Mouse (Mus musculus) naive thymus-derived CD4-positive, alpha-beta T cell, adult 5 months (primary cell): Measurements from ENCODE around the gene Traf4. TPM values are rescaled to one million over a fixed set of nuclear protein-coding genes. Genes with fewer than 3 reads are reported as not detected.

Experiments
- polyA plus RNA-seq: library from polyadenylated mRNA; unstranded; fragments of 100-300 nt; shearing (Covaris generic); gene quantifications from one replicate; pipeline ENCODE4 v1.2.1, GENCODE M21; 2017

Gene Traf4
- polyA plus RNA-seq = 92.9 TPM

DNA sequence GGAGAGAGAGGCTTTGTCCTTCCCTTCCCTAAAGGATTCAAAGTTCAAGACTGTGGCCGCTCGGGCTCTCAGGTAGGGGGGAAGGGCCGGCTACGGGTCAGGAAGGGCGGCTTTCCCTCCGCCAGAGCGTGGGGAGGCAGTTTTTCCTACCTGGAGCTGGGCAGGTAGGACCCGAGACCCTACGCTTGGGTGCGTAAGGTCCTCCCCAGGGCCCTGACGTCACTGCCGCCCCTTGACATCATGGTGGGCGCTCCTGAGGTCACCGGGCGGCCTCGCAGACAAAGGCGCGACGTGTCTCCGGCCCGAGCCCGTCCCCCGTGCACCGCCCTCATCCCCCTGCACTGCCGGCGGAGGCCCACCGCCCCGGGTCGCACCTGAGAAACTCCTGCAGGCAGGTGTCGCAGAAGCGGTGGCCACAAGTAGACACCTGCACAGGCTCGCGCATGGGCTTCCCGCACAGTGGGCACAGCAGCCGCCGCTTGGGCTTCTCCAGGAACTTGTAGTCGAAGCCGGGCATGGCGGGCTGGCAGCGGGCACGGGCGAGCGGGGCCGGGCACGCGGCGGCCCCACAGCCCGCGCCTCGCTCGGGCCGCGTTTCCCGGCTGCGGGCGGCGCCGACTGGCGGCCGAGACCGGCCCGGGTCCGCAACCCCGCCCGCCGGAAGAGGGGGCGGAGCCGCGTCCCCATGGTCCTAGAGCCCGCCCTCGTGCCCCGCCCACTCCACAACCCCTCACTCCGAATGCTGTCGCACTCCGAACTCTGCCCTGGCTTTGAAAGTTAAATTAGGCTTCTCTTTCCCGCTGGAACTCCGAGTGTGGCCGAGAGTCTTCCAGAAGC is at the start of gene Traf4:
Traf4 (minus strand) TSS at position 666 of the 837 bp plus-strand sequence.

DNA sequence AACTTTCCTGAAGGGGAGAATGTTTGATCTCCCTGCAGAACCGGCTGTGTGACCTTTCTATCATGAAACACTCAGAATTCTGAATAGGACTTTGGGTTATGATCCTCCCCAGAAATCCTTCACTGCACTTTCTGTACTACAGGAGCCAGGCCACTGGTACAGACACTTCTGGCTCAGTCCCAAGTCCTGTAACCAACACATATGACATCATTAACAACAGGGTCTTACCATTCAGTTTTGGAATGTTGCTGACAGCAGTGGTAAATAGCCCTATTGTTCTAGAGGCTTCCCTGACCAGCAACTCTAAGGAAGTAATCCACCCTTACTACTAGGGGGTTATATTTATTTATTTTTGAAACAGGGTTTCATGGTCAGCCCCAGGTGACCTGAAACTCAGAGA is 27.7 kb upstream of the Traf4 start, which contains the start of gene Proca1:
Proca1 (plus strand) TSS at position 280 of the 400 bp plus-strand sequence.

DNA sequence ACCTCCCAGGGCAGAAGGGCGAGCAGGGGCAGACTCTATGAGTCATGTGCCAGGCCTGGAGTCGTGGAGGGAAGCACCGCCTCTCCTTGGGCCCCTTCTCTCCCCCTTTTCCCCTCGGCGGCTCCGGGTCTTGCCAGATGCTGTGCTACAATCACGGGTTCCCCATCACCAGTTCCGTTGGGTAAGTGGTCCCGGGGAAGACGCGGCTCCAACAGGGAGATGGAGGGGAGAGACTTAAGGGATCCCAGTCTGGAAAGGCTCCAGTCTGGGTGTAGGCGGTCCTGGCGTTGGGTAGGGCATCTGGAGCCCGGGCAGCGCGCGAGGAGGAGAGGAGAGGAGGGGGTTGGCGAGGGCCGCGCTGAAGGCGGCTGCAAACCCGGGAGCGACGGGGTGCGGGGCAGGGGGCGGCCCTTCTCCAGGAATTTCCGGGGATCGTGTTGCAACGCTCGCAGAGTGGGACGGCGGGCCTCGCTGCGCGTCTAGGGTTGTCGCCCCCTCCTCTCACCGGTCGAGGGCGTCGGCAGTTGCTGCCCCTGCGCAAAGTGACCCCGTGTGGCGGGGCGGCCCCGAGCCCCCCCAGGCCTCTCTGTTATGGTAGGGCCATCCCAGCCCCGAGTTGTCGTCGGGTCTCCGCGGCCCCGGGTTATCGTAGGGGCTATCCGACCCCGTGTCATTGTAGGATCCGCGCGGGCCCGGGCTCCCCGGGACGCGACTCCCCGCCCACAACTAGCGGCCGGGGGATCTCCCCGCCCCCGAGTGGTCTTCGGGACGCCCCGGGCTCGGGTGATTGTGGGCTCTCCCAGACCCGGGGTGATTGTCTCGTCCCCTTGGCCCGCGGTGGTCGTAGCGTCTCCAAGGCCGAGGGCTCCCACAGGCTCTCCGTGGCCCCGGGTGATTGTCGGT is 23.2 kb upstream of the Traf4 start, which contains the start of gene Rab34:
Rab34 (plus strand) TSS at position 100 of the 903 bp plus-strand sequence.

DNA sequence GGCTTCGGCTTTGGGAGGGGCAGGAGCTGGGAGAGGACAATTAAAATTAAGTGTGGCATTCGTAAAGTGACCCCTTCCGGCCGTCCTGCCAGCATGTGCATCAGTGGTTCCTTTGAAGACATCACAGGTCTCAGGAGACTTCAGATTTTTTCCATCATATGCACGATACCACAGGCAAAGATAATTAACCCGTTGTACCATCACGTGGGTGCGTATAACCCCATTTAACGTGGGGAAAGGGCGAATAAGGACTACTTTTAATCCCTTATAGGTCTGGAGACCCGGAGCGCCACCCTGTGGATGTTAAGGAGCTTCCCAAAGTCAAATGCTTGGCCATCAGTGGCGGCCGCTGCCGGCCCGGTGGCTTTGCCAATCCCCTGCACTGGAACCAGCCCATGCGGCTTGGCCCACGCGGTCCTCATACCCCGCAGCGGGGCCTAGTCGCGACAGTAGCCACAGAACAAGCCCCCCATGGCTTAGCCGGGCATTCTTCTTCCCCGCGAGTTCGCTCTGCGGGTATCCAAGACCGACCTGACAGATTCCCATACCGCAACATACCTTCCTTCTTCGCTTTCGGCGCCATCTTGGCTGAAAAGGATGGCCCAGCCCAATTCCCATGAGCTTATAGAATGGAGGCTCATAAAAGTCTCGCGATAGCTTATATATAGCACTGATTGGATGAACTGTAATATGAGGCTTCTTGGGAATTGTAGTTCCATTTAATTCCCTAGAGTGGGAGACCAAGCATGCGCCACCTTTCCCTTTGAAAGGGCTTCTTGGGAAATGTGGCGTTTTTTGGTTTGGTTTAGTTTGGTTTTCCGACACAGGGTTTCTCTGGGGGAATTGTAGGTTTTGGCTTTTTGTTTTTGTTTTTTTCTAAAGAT is 17.8 kb upstream of the Traf4 start, which contains the start of gene Rpl23a:
Rpl23a (minus strand) TSS at position 624 of the 884 bp plus-strand sequence.

DNA sequence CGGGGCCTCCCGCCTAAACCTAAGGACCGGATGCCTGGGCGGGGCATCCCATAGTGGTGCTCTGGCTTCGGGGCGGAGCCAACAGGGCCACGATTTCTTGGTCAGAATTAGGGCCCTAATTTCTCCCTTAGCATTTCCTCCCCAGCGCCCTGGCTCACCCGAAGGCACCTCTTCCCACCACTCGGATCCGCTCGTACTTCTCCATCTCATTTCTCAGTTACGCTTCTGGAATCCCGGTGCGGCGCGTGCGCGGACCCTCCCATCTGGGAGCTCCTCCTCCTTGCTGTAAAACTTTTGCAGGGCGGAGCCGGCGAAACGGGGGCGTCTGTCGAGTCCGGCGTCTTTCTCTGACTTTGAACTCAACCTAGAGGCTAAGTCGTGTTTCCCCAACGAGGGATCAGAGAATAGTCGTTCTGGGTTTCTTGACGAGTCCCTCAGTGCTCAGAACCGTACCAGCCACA is 11.0 kb upstream of the Traf4 start, which contains the start of the genes Nek8 and Tlcd1:
Nek8 (minus strand) TSS at position 274 of the 461 bp plus-strand sequence.
Tlcd1 (plus strand) TSS at position 310 of the 461 bp plus-strand sequence.

Other genes with a start within 250 kb of the Traf4 start
- gene Sez6, start 234.8 kb downstream of the Traf4 start, polyA plus RNA-seq = not detected
- gene Phf12, start 182.8 kb downstream of the Traf4 start, polyA plus RNA-seq = 48.0 TPM
- 10.4 TPM for gene Dhrs13, start 133.3 kb downstream of the Traf4 start, polyA plus RNA-seq
- gene Flot2, start 127.7 kb downstream of the Traf4 start, polyA plus RNA-seq = 51.3 TPM
- gene Eral1, start 85.2 kb downstream of the Traf4 start, polyA plus RNA-seq = 31.5 TPM
- gene Fam222b, start 70.9 kb downstream of the Traf4 start, polyA plus RNA-seq = 17.3 TPM
- gene Nek8, start 11.1 kb upstream of the Traf4 start, polyA plus RNA-seq = 15.1 TPM
- gene Tlcd1, start 11.1 kb upstream of the Traf4 start, polyA plus RNA-seq = 2.5 TPM
- 2,044 TPM for gene Rpl23a, start 18.0 kb upstream of the Traf4 start, polyA plus RNA-seq
- gene Rab34, start 22.8 kb upstream of the Traf4 start, polyA plus RNA-seq = not detected
- gene Proca1, start 27.8 kb upstream of the Traf4 start, polyA plus RNA-seq = not detected
- 84.4 TPM for gene Sdf2, start 80.2 kb upstream of the Traf4 start, polyA plus RNA-seq
- gene Supt6, start 80.4 kb upstream of the Traf4 start, polyA plus RNA-seq = 51.6 TPM
- 82.8 TPM for gene 2610507B11Rik, start 96.2 kb upstream of the Traf4 start, polyA plus RNA-seq
- 0.30 TPM for gene BC030499, start 125.3 kb upstream of the Traf4 start, polyA plus RNA-seq
- gene Spag5, start 135.9 kb upstream of the Traf4 start, polyA plus RNA-seq = 1.2 TPM
- 4.4 TPM for gene Aldoc, start 157.4 kb upstream of the Traf4 start, polyA plus RNA-seq
- 73.4 TPM for gene Pigs, start 162.8 kb upstream of the Traf4 start, polyA plus RNA-seq
- 11.7 TPM for gene Unc119, start 177.9 kb upstream of the Traf4 start, polyA plus RNA-seq
- gene Foxn1, start 221.0 kb upstream of the Traf4 start, polyA plus RNA-seq = not detected